Mouse (Mus musculus) spleen, adult 2 months (tissue): Measurements from ENCODE around the gene Brip1. TPM values are rescaled to one million over a fixed set of nuclear protein-coding genes. Genes with fewer than 3 reads are reported as not detected.

ENCODE experiments used
- DNase-seq, 2 experiments: peaks; one replicate each; pipeline versions ENCODE4 v3.0.0 to v3.0.0-alpha.2; 2012 to 2021; ENCODE audit warnings: low spot score in 2 of 2, low read depth in 1 of 2
- H3K27ac ChIP-seq: fragments of 200-500 bp; 2 replicates; pipeline ENCODE4 v1.5.1; 2012; ENCODE audit warnings: low read length, inconsistent platforms; ENCODE audit not compliant: insufficient read depth
- H3K27me3 ChIP-seq: fragments of 200-500 bp; 2 replicates; pipeline ENCODE4 v1.6.1; 2012; ENCODE audit warnings: mild to moderate bottlenecking, moderate library complexity, low read length, inconsistent platforms; ENCODE audit not compliant: control insufficient read depth, insufficient read depth
- H3K36me3 ChIP-seq: fragments of 200-500 bp; 2 replicates; pipeline ENCODE4 v1.6.1; 2012; ENCODE audit warnings: mild to moderate bottlenecking, low read length, inconsistent platforms; ENCODE audit not compliant: control insufficient read depth, insufficient read depth
- H3K4me1 ChIP-seq: fragments of 200-500 bp; 2 replicates; pipeline ENCODE4 v1.6.1; 2011; ENCODE audit warnings: inconsistent platforms; ENCODE audit not compliant: control insufficient read depth, insufficient read depth, insufficient read length
- H3K4me3 ChIP-seq: fragments of 200-500 bp; 2 replicates; pipeline ENCODE4 v1.5.1; 2011; ENCODE audit warnings: mild to moderate bottlenecking, inconsistent platforms; ENCODE audit not compliant: insufficient read depth, insufficient read length; ENCODE audit errors: extremely low read depth
- CTCF ChIP-seq: fragments of 200-500 bp; IDR thresholded peaks from 2 replicates; pipeline ENCODE4 v1.5.1; 2011; ENCODE audit warnings: mild to moderate bottlenecking, inconsistent platforms; ENCODE audit not compliant: insufficient read depth, insufficient read length, insufficient replicate concordance; ENCODE audit errors: extremely low read depth
- POLR2A ChIP-seq: fragments of 200-500 bp; IDR thresholded peaks from 2 replicates; pipeline ENCODE4 v1.6.1; 2011; ENCODE audit warnings: low read depth, low read length, inconsistent platforms
- WGBS: fragments of 180-500 bp; shearing (Covaris S2); methylation state at CpG from one replicate; pipeline ENCODE4 v1.1.7; 2018; 5-methylcytosine and 5-hydroxymethylcytosine counted together
- polyA plus RNA-seq: library from polyadenylated mRNA; depleted of rRNA; stranded (reverse); fragments of >200 nt; gene quantifications from 2 replicates; pipeline ENCODE4 v1.2.3, GENCODE M21; 2012

Brip1 gene
- polyA plus RNA-seq, 1 experiment = 0.16 TPM

GRCm38 (mm10) chr11:86038701-86039100 is 162.3 kb downstream of the Brip1 start:
- TF ChIP-seq CTCF (no peak), POLR2A (no peak)
- H3K27me3 ChIP-seq = no peaks in the 10 kb centered on the region
- H3K4me1 ChIP-seq = no peaks in the 10 kb centered on the region
- H3K36me3 ChIP-seq = no peaks in the 10 kb centered on the region
- WGBS = 87% methylated on average over 13 of the region's 13 CpGs
- H3K4me3 ChIP-seq = no peak overlapping the region
- H3K27ac ChIP-seq = no peak overlapping the region
- no peak for DNase-seq

- H3K4me1 ChIP-seq = no peaks in the 10 kb centered on the region
- DNase-seq = no peak
- H3K27ac ChIP-seq = no peak overlapping the region
- H3K4me3 ChIP-seq = no peak overlapping the region
- 56% methylated on average over 4 of the region's 4 CpGs for WGBS
- TF ChIP-seq POLR2A (no peak), CTCF (no peak)
- H3K27me3 ChIP-seq = no peaks in the 10 kb centered on the region
- no peaks in the 10 kb centered on the region for H3K36me3 ChIP-seq
These were observed 168.1 kb downstream of the Brip1 start for GRCm38 (mm10) chr11:86032910-86033309.

- no peaks in the 10 kb centered on the region for H3K4me1 ChIP-seq
- H3K36me3 ChIP-seq = no peaks in the 10 kb centered on the region
- TF ChIP-seq CTCF = no peak
- TF ChIP-seq POLR2A = no peak
- no peak overlapping the region for H3K4me3 ChIP-seq
- 84% methylated on average over 5 of the region's 5 CpGs for WGBS
- H3K27ac ChIP-seq = no peak overlapping the region
- no peak for DNase-seq
- H3K27me3 ChIP-seq = no peaks in the 10 kb centered on the region
These were observed 173.0 kb downstream of the Brip1 start for GRCm38 (mm10) chr11:86028034-86028433.

- Histone ChIP-seq H3K4me3 (no peak overlapping the region), H3K27me3 (no peaks in the 10 kb centered on the region), H3K4me1 (no peaks in the 10 kb centered on the region), H3K36me3 (no peaks in the 10 kb centered on the region), H3K27ac (no peak overlapping the region)
- TF ChIP-seq CTCF = no peak
- no peak for TF ChIP-seq POLR2A
- no peak for DNase-seq
- WGBS = 74% methylated on average over 7 of the region's 7 CpGs
These were observed 174.3 kb downstream of the Brip1 start for GRCm38 (mm10) chr11:86026556-86027194.

- no peak overlapping the region for H3K4me3 ChIP-seq
- H3K27ac ChIP-seq = no peak overlapping the region
- H3K27me3 ChIP-seq = no peaks in the 10 kb centered on the region; the same call in 1 of the 2 replicates
- no peaks in the 10 kb centered on the region for H3K36me3 ChIP-seq
- DNase-seq = no peak
- TF ChIP-seq POLR2A = no peak
- TF ChIP-seq CTCF = no peak
- 73% methylated on average over 4 of the region's 4 CpGs for WGBS
- no peaks in the 10 kb centered on the region for H3K4me1 ChIP-seq
These were observed 178.6 kb downstream of the Brip1 start for GRCm38 (mm10) chr11:86022439-86022838.

- DNase-seq = no peak
- Histone ChIP-seq H3K4me1 (no peaks in the 10 kb centered on the region), H3K36me3 (no peaks in the 10 kb centered on the region), H3K4me3 (no peak overlapping the region), H3K27ac (no peak overlapping the region), H3K27me3 (no peaks in the 10 kb centered on the region; the same call in 1 of the 2 replicates)
- TF ChIP-seq POLR2A (no peak), CTCF (no peak)
- WGBS = 68% methylated on average over 1 of the region's 1 CpGs
These were observed 181.0 kb downstream of the Brip1 start for GRCm38 (mm10) chr11:86020033-86020432.

- H3K27me3 ChIP-seq = no peaks in the 10 kb centered on the region; the same call in 1 of the 2 replicates
- H3K27ac ChIP-seq = no peak overlapping the region
- no peak overlapping the region for H3K4me3 ChIP-seq
- H3K36me3 ChIP-seq = no peaks in the 10 kb centered on the region
- 83% methylated on average over 11 of the region's 11 CpGs for WGBS
- DNase-seq = no peak
- H3K4me1 ChIP-seq = no peaks in the 10 kb centered on the region
- TF ChIP-seq CTCF = no peak
- no peak for TF ChIP-seq POLR2A
These were observed 184.8 kb downstream of the Brip1 start for GRCm38 (mm10) chr11:86016242-86016641.
